Mouse (Mus musculus) heart, embryonic 16.5 days (tissue): ENCODE measurements at regions not wholly inside any gene's neighbourhood (a gene's known extent, or its start where the extent isn't known, plus 50 kb on each side); places are given as distances from the start of the nearest gene placed in this dataset.

Experiments
- ATAC-seq: fragments of 200-750 bp; cut with Nextera tagmentation; replicated peaks from 2 replicates; pipeline ENCODE4 v1.8.0; 2017; ENCODE audit warnings: moderate number of reproducible peaks; ENCODE audit not compliant: insufficient read depth, low FRiP score; ENCODE audit errors: extremely low read depth
- H3K27ac ChIP-seq: fragments of 300-500 bp; sonication (generic); 2 replicates; pipeline ENCODE4 v1.5.1; 2014; ENCODE audit warnings: mild to moderate bottlenecking, low read length, control low read depth, moderate library complexity
- H3K27me3 ChIP-seq: fragments of 300-500 bp; sonication (generic); 2 replicates; pipeline ENCODE4 v1.6.1; 2014; ENCODE audit warnings: low read length, mixed read lengths; ENCODE audit not compliant: control insufficient read depth, insufficient read depth
- H3K36me3 ChIP-seq: fragments of 300-500 bp; sonication (generic); 2 replicates; pipeline ENCODE4 v1.6.1; 2014; ENCODE audit not compliant: control insufficient read depth, insufficient read depth
- H3K4me1 ChIP-seq: fragments of 300-500 bp; sonication (generic); 2 replicates; pipeline ENCODE4 v1.6.1; 2014; ENCODE audit warnings: low read length, mixed read lengths; ENCODE audit not compliant: control insufficient read depth, insufficient read depth
- H3K4me2 ChIP-seq: fragments of 300-500 bp; sonication (generic); 2 replicates; pipeline ENCODE4 v1.6.1; 2014; ENCODE audit warnings: low read depth, mild to moderate bottlenecking, control low read depth, low read length
- H3K4me3 ChIP-seq: fragments of 300-500 bp; sonication (generic); 2 replicates; pipeline ENCODE4 v1.5.1; 2014; ENCODE audit warnings: mild to moderate bottlenecking, control low read depth, low read length
- H3K9ac ChIP-seq: fragments of 300-500 bp; sonication (generic); 2 replicates; pipeline ENCODE4 v1.6.1; 2014; ENCODE audit warnings: low read length, control low read depth
- H3K9me3 ChIP-seq: fragments of 300-500 bp; sonication (generic); replicated peaks from 2 replicates; pipeline ENCODE4 v1.6.1; 2016; ENCODE audit warnings: low read length; ENCODE audit not compliant: control insufficient read depth
- WGBS: fragments of 180-500 bp; shearing (Covaris S2); extraction: QIAGEN DNeasy Blood & Tissue Kit; methylation state at CpG from one replicate; pipeline ENCODE4 v1.1.7; 2014; 5-methylcytosine and 5-hydroxymethylcytosine counted together

- no peaks in the 10 kb centered on the region for H3K27me3 ChIP-seq
- no peak overlapping the region for H3K27ac ChIP-seq
- no peak for ATAC-seq
- H3K36me3 ChIP-seq, result no peaks in the 10 kb centered on the region
- WGBS, result 83% methylated on average over 6 of the region's 6 CpGs
- H3K9me3 ChIP-seq, result no peaks in the 10 kb centered on the region; the same call in 1 of the 2 replicates
- no peak overlapping the region for H3K4me3 ChIP-seq
- H3K4me1 ChIP-seq, result no peaks in the 10 kb centered on the region
- H3K9ac ChIP-seq, result no peak overlapping the region
- no peak overlapping the region for H3K4me2 ChIP-seq
Measured at GRCm38 (mm10) chr6:144864026-144864425, 82.2 kb upstream of the Sox5 start.

GRCm38 (mm10) chr6:144863430-144863994 is 81.7 kb upstream of the Sox5 start:
- H3K9me3 ChIP-seq, result no peaks in the 10 kb centered on the region; the same call in 1 of the 2 replicates
- ATAC-seq, result no peak
- H3K27ac ChIP-seq, result no peak overlapping the region
- H3K4me3 ChIP-seq, result no peak overlapping the region
- no peak overlapping the region for H3K4me2 ChIP-seq
- H3K36me3 ChIP-seq, result no peaks in the 10 kb centered on the region
- no peak overlapping the region for H3K9ac ChIP-seq
- WGBS, result 71% methylated on average over 3 of the region's 3 CpGs
- H3K4me1 ChIP-seq, result no peaks in the 10 kb centered on the region
- no peaks in the 10 kb centered on the region for H3K27me3 ChIP-seq

- Histone ChIP-seq H3K9ac (no peak overlapping the region), H3K4me2 (no peak overlapping the region), H3K4me3 (no peak overlapping the region), H3K27me3 (no peaks in the 10 kb centered on the region), H3K9me3 (no peaks in the 10 kb centered on the region), H3K27ac (no peak overlapping the region), H3K36me3 (no peaks in the 10 kb centered on the region), H3K4me1 (no peaks in the 10 kb centered on the region)
- ATAC-seq, result no peak
- WGBS, result 65% methylated on average over 3 of the region's 3 CpGs
Measured at GRCm38 (mm10) chr6:144841510-144841909, 59.7 kb upstream of the Sox5 start.

- WGBS, result 86% methylated on average over 1 of the region's 1 CpGs
- H3K9me3 ChIP-seq, result no peaks in the 10 kb centered on the region
- no peak overlapping the region for H3K4me2 ChIP-seq
- H3K4me3 ChIP-seq, result no peak overlapping the region
- H3K36me3 ChIP-seq, result no peaks in the 10 kb centered on the region
- H3K27me3 ChIP-seq, result no peaks in the 10 kb centered on the region
- no peak for ATAC-seq
- H3K27ac ChIP-seq, result no peak overlapping the region
- no peak overlapping the region for H3K9ac ChIP-seq
- no peaks in the 10 kb centered on the region for H3K4me1 ChIP-seq
Measured at GRCm38 (mm10) chr6:144839383-144839782, 57.6 kb upstream of the Sox5 start.

- Histone ChIP-seq H3K4me2 (no peak overlapping the region), H3K4me3 (no peak overlapping the region), H3K9ac (no peak overlapping the region), H3K27ac (no peak overlapping the region), H3K9me3 (no peaks in the 10 kb centered on the region), H3K27me3 (no peaks in the 10 kb centered on the region), H3K4me1 (no peaks in the 10 kb centered on the region), H3K36me3 (no peaks in the 10 kb centered on the region)
- ATAC-seq, result no peak
- WGBS, result 66% methylated on average over 19 of the region's 19 CpGs
Measured at GRCm38 (mm10) chr6:144834323-144835183, 52.8 kb upstream of the Sox5 start.
